Mouse (Mus musculus) kidney, adult 2 months (tissue): ENCODE data around the gene Dnase1l3. TPM values are rescaled to one million over a fixed set of nuclear protein-coding genes. Genes with fewer than 3 reads are reported as not detected.

Experiments used
- DNase-seq: peaks from one replicate; pipeline ENCODE4 v3.0.0; 2021
- H3K27ac ChIP-seq: fragments of 200-500 bp; 2 replicates; pipeline ENCODE4 v1.5.1; 2012; ENCODE audit warnings: low read depth, low read length, control low read depth, inconsistent platforms; ENCODE audit not compliant: insufficient read depth
- H3K27me3 ChIP-seq: fragments of 200-500 bp; replicated peaks from 2 replicates; pipeline ENCODE4 v1.6.1; 2012; ENCODE audit warnings: mild to moderate bottlenecking, moderate library complexity, low read length, inconsistent platforms; ENCODE audit not compliant: control insufficient read depth, insufficient read depth
- H3K36me3 ChIP-seq: fragments of 200-500 bp; 2 replicates; pipeline ENCODE4 v1.6.1; 2012; ENCODE audit warnings: mild to moderate bottlenecking, moderate library complexity, low read length, inconsistent platforms; ENCODE audit not compliant: control insufficient read depth, insufficient read depth
- H3K4me1 ChIP-seq: fragments of 200-500 bp; 2 replicates; pipeline ENCODE4 v1.6.1; 2011; ENCODE audit warnings: low read length; ENCODE audit not compliant: control insufficient read depth, insufficient read depth
- H3K4me3 ChIP-seq: fragments of 200-500 bp; 2 replicates; pipeline ENCODE4 v1.5.1; 2011; ENCODE audit warnings: mild to moderate bottlenecking, low read depth, low read length, control low read depth; ENCODE audit not compliant: insufficient read depth
- CTCF ChIP-seq: fragments of 200-500 bp; conservative IDR thresholded peaks from 2 replicates; pipeline ENCODE4 v1.5.1; 2011; ENCODE audit warnings: low read depth, mild to moderate bottlenecking, control low read depth, low read length, moderate library complexity, mixed read lengths; ENCODE audit not compliant: insufficient read depth, insufficient read length
- POLR2A ChIP-seq: fragments of 200-500 bp; IDR thresholded peaks from one replicate; pipeline ENCODE4 v1.6.1; 2011; ENCODE audit warnings: low read depth, low read length, control low read depth
- WGBS: fragments of 180-500 bp; shearing (Covaris S2); methylation state at CpG from one replicate; pipeline ENCODE4 v1.1.7; 2018; 5-methylcytosine and 5-hydroxymethylcytosine counted together
- polyA plus RNA-seq: library from polyadenylated mRNA; depleted of rRNA; stranded (reverse); fragments of >200 nt; gene quantifications from 2 replicates; pipeline ENCODE4 v1.2.3, GENCODE M21; 2012

Gene Dnase1l3
- polyA plus RNA-seq, 1 experiment, result 3.0 TPM

- Histone ChIP-seq H3K4me1 (no peaks in the 10 kb centered on the region), H3K27me3 (no peaks in the 10 kb centered on the region), H3K4me3 (no peak overlapping the region), H3K27ac (no peak overlapping the region), H3K36me3 (no peaks in the 10 kb centered on the region)
- DNase-seq, result no peak
- 94% methylated on average over 1 of the region's 1 CpGs for WGBS
- TF ChIP-seq POLR2A, result no peak
- TF ChIP-seq CTCF, result no peak
Measured at GRCm38 (mm10) chr14:7981226-7981625, 13.1 kb downstream of the Dnase1l3 start.

GRCm38 (mm10) chr14:7978183-7978582 lies 16.2 kb downstream of the Dnase1l3 start:
- no peak overlapping the region for H3K4me3 ChIP-seq
- 78% methylated on average over 1 of the region's 1 CpGs for WGBS
- TF ChIP-seq POLR2A, result no peak
- no peak for TF ChIP-seq CTCF

GRCm38 (mm10) chr14:7977471-7977870 lies 16.9 kb downstream of the Dnase1l3 start:
- no peak overlapping the region for H3K27ac ChIP-seq
- H3K36me3 ChIP-seq, result no peaks in the 10 kb centered on the region
- no peaks in the 10 kb centered on the region for H3K4me1 ChIP-seq
- no peak overlapping the region for H3K4me3 ChIP-seq
- no peak for TF ChIP-seq POLR2A
- no peak for TF ChIP-seq CTCF
- 97% methylated on average over 1 of the region's 1 CpGs for WGBS
- no peaks in the 10 kb centered on the region for H3K27me3 ChIP-seq
- no peak for DNase-seq

More at GRCm38 (mm10) chr14:7978183-7978582, 16.2 kb downstream of the Dnase1l3 start:
- no peaks in the 10 kb centered on the region for H3K4me1 ChIP-seq
- no peaks in the 10 kb centered on the region for H3K27me3 ChIP-seq
- no peak for DNase-seq
- H3K36me3 ChIP-seq, result no peaks in the 10 kb centered on the region
- no peak overlapping the region for H3K27ac ChIP-seq

- H3K27me3 ChIP-seq, result no peaks in the 10 kb centered on the region
- H3K36me3 ChIP-seq, result no peaks in the 10 kb centered on the region
- H3K4me3 ChIP-seq, result no peak overlapping the region
- WGBS, result 74% methylated on average over 6 of the region's 6 CpGs
- TF ChIP-seq CTCF (no peak), POLR2A (no peak)
- H3K27ac ChIP-seq, result no peak overlapping the region
- H3K4me1 ChIP-seq, result no peaks in the 10 kb centered on the region
- no peak for DNase-seq
Measured at GRCm38 (mm10) chr14:7975177-7975576, 19.2 kb downstream of the Dnase1l3 start.

- H3K36me3 ChIP-seq, result no peaks in the 10 kb centered on the region
- no peaks in the 10 kb centered on the region for H3K27me3 ChIP-seq
- DNase-seq, result no peak
- 95% methylated on average over 1 of the region's 1 CpGs for WGBS
- H3K27ac ChIP-seq, result no peak overlapping the region
- no peak for TF ChIP-seq CTCF
- TF ChIP-seq POLR2A, result no peak
- no peak overlapping the region for H3K4me3 ChIP-seq
- no peaks in the 10 kb centered on the region for H3K4me1 ChIP-seq
Measured at GRCm38 (mm10) chr14:7974643-7975042, 19.7 kb downstream of the Dnase1l3 start.

DNA sequence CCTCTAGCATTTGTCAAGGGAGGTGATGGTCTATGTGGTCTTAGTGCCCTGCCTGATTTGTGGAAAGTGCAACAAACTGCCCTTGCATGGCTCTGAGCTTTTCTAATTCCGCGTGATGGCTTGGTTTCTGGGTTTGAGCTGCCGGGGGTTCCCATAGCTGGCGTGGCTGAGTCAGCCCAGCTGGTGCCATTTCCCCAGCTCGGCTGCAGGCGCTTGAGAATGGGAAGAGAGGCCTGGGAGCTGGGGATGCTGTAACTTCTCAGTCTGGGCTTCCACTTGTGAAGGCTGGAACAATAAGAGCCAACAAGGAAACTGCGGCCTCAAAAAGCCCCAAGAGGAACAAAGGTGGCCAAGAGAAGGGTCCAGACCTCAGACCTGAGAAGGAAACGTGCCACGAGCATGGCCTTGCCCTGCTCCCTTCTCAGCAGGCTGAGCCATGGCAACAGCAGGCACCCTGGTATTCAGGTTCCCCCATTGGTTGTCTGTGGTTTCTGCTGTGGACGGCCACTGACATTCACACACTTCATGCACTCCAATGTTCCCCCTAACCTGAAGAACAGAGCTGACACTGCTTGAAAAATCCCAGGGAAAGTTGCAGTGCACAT lies 22.4 kb downstream of the Dnase1l3 start:
- TF ChIP-seq POLR2A, result no peak
- H3K4me3 ChIP-seq, result no peak overlapping the region
- H3K36me3 ChIP-seq, result no peaks in the 10 kb centered on the region
- H3K27ac ChIP-seq, result no peak overlapping the region
- H3K27me3 ChIP-seq, result no peaks in the 10 kb centered on the region
- DNase-seq, result no peak
- whole genome bisulfite sequencing, result 76% methylated on average over 10 of the region's 10 CpGs
- H3K4me1 ChIP-seq, result no peaks in the 10 kb centered on the region

- Histone ChIP-seq H3K36me3 (no peaks in the 10 kb centered on the region), H3K4me3 (no peak overlapping the region), H3K27me3 (no peaks in the 10 kb centered on the region), H3K27ac (no peak overlapping the region), H3K4me1 (no peaks in the 10 kb centered on the region)
- TF ChIP-seq POLR2A (no peak), CTCF (peak; percentile 90)
- peak; percentile 78 for DNase-seq
- 55% methylated on average over 11 of the region's 11 CpGs for WGBS
Measured at GRCm38 (mm10) chr14:7964219-7964889, 30.0 kb downstream of the Dnase1l3 start.

DNA sequence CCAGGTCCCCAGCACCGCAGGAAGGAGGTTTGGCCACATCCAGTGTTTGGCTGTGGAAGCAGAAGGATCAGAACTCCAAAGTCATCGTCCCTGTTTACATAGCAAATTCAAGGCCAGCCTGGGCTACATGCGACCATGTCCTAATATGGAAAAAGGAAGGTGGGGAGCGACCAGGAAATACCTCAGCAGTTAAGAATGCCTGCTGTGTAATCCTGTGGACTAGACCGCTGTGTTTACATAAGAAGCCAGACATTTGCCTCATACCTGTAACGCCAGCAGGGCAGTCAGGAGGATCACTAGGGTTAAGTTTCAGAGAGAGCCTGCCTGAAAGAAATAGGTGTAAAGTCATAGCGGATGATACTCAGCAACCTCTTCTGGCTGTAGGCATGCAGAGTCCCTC lies 31.2 kb downstream of the Dnase1l3 start:
- no peak for DNase-seq

More for the DNA sequence above, 31.2 kb downstream of the Dnase1l3 start:
- WGBS, result 69% methylated on average over 7 of the region's 7 CpGs
- H3K27me3 ChIP-seq, result no peaks in the 10 kb centered on the region
- TF ChIP-seq POLR2A (no peak), CTCF (no peak)
- no peaks in the 10 kb centered on the region for H3K36me3 ChIP-seq
- H3K4me1 ChIP-seq, result no peaks in the 10 kb centered on the region
- H3K4me3 ChIP-seq, result no peak overlapping the region
- no peak overlapping the region for H3K27ac ChIP-seq
